Mouse (Mus musculus) embryonic facial prominence, embryonic 11.5 days (tissue): ENCODE measurements around the gene Wdr19. TPM values are rescaled to one million over a fixed set of nuclear protein-coding genes. Genes with fewer than 3 reads are reported as not detected.

Experiments used
- ATAC-seq: fragments of 200-750 bp; cut with Nextera tagmentation; replicated peaks from 2 replicates; pipeline ENCODE4 v1.8.0; 2017; ENCODE audit warnings: low read depth; ENCODE audit not compliant: insufficient number of reproducible peaks, low FRiP score, low TSS enrichment
- DNase-seq: peaks from one replicate; pipeline ENCODE4 v3.0.0-alpha.2; 2015; ENCODE audit warnings: low spot score
- H3K27ac ChIP-seq: fragments of 300-500 bp; sonication (generic); replicated peaks from 2 replicates; pipeline ENCODE4 v1.5.1; 2014; ENCODE audit warnings: mild to moderate bottlenecking, low read depth, low read length, control low read depth
- H3K27me3 ChIP-seq: fragments of 300-500 bp; sonication (generic); 2 replicates; pipeline ENCODE4 v1.6.1; 2014; ENCODE audit warnings: mild to moderate bottlenecking, low read length, moderate library complexity, mixed read lengths; ENCODE audit not compliant: control insufficient read depth, insufficient read depth
- H3K36me3 ChIP-seq: fragments of 300-500 bp; sonication (generic); replicated peaks from 2 replicates; pipeline ENCODE4 v1.6.1; 2014; ENCODE audit warnings: low read depth, mild to moderate bottlenecking, low read length, moderate library complexity, mixed read lengths; ENCODE audit not compliant: control insufficient read depth, insufficient read depth
- H3K4me1 ChIP-seq: fragments of 300-500 bp; sonication (generic); 2 replicates; pipeline ENCODE4 v1.6.1; 2014; ENCODE audit warnings: low read length, mixed read lengths; ENCODE audit not compliant: control insufficient read depth, insufficient read depth
- H3K4me2 ChIP-seq: fragments of 300-500 bp; sonication (generic); 2 replicates; pipeline ENCODE4 v1.6.1; 2014; ENCODE audit warnings: low read depth, mild to moderate bottlenecking, control low read depth, low read length, moderate library complexity
- H3K4me3 ChIP-seq: fragments of 300-500 bp; sonication (generic); 2 replicates; pipeline ENCODE4 v1.5.1; 2014; ENCODE audit warnings: low read depth, low read length, control low read depth
- H3K9ac ChIP-seq: fragments of 300-500 bp; sonication (generic); replicated peaks from 2 replicates; pipeline ENCODE4 v1.6.1; 2014; ENCODE audit warnings: mild to moderate bottlenecking, control low read depth, low read length
- H3K9me3 ChIP-seq: fragments of 300-500 bp; sonication (generic); replicated peaks from 2 replicates; pipeline ENCODE4 v1.6.1; 2016; ENCODE audit warnings: mild to moderate bottlenecking, low read length, inconsistent platforms, mixed read lengths; ENCODE audit not compliant: control insufficient read depth
- WGBS: fragments of 180-500 bp; shearing (Covaris S2); extraction: QIAGEN DNeasy Blood & Tissue Kit; methylation state at CpG from one replicate; pipeline ENCODE4 v1.1.7; 2014; 5-methylcytosine and 5-hydroxymethylcytosine counted together
- polyA plus RNA-seq: library from polyadenylated mRNA; unstranded; fragments of >200 nt; fragmentation: Nextera tagmentation; extraction: Ambion mirVana; gene quantifications from 2 replicates; pipeline ENCODE4 v1.2.1, GENCODE M21; 2014

Gene Wdr19
- polyA plus RNA-seq, 1 experiment from 2014 or later, result 14.1 TPM

DNA sequence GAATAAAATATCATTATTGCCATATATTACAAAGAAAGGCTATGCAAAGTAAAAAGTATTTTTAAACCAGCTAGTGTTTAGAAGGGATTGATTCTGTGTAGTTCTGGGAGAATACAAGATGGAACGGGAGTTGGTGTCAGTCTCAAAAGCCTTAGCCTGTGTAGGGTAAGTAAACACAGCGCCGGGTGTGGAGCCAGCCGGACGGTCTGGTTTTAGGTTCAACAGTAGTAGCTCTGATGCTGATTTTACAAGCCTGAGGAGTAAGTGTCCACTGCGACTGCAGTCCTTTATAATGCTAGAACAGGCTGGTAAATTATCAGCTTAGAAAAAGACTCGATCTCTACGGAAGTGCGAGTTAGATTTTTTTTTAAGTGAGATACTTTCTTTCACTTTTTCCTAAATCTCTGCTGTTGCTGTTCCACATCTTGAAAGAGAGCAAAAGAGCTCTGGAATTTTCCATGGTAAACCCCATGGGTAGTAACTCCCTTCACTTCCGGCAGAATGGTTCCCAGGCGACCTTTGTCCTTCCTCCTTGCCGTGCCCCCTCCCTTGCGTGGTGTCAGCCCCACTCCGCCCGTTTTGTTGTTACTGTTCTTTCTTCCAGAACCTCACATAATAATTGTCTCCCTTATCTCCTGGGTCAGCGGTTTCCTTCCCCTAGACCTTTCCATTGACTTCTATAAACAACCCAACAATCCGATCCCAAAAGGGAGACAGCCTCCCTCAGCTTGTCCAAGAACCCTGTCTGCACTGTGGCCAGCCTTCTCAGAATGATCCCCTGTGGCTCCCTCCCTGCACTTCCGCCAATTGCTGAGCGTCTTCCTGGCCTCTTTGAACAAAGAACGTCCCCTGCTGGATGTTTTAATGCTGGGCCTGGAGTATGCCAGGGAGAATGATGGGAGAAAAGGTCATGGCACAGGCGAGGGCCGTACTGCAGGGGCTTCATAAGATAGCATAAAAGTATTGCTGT, 41.8 kb upstream of the Wdr19 start:
- no peak overlapping the region for H3K4me2 ChIP-seq
- no peaks in the 10 kb centered on the region for H3K9me3 ChIP-seq
- H3K4me3 ChIP-seq, result no peak overlapping the region
- no peaks in the 10 kb centered on the region; the same call in 1 of the 2 replicates for H3K36me3 ChIP-seq
- H3K27me3 ChIP-seq, result no peaks in the 10 kb centered on the region
- no peaks in the 10 kb centered on the region for H3K4me1 ChIP-seq
- no peak overlapping the region for H3K9ac ChIP-seq
- H3K27ac ChIP-seq, result no peak overlapping the region
- DNase-seq (peak; percentile 27), ATAC-seq (no peak)
- WGBS, result 70% methylated on average over 22 of the region's 22 CpGs

DNA sequence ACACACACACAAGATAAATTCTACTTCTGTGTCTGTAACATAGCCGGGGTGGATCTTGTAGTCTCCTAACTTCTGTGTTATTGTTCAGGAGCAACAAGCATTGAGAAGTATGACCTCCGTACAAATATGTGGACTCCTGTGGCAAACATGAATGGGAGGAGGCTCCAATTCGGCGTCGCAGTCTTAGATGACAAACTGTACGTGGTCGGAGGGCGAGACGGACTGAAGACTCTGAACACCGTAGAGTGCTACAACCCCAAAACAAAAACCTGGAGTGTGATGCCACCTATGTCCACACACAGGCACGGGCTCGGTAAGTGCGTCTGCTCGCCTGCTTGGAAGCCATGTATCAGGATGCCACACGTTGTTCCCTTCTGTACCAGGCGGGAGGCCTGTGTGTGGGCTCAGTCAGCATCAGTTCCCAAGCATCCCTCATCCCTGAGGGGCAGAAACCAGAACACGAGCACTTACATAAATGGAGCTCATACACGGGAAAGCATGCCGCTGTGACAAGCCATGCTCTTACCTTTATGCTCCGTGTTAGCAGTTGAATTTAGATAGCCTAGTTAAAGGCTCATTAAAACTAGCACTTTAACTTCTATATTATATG, 40.7 kb upstream of the Wdr19 start:
- no peak for DNase-seq
- H3K9me3 ChIP-seq, result no peaks in the 10 kb centered on the region
- H3K4me2 ChIP-seq, result no peak overlapping the region
- H3K9ac ChIP-seq, result no peak overlapping the region
- H3K27me3 ChIP-seq, result no peaks in the 10 kb centered on the region
- H3K27ac ChIP-seq, result no peak overlapping the region
- no peaks in the 10 kb centered on the region; the same call in 1 of the 2 replicates for H3K36me3 ChIP-seq
- no peak overlapping the region for H3K4me3 ChIP-seq
- WGBS, result 89% methylated on average over 20 of the region's 20 CpGs
- no peak for ATAC-seq
- H3K4me1 ChIP-seq, result no peaks in the 10 kb centered on the region

DNA sequence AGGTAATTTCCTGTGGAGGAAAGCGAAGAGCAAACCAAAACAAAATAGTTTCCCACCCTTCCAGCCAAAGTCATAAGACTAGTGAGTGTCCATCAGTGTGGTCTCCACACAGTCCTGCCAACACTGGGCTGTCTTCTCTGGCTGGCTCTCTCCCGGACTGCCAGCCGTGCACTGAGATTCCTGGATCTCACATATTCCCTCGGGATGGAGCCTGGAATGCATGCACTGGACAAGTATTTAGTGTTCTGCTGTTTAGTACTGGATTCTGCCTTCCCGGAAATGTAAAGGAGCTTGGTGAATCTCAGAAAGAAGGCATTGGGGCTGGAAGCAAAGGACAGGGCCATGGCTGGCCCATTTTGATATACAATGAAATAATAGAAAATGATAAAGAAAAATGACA, 36.5 kb upstream of the Wdr19 start:
- no peak overlapping the region for H3K4me2 ChIP-seq
- H3K36me3 ChIP-seq, result peaks cover 2% of the 10 kb centered on the region
- H3K9me3 ChIP-seq, result no peaks in the 10 kb centered on the region
- no peaks in the 10 kb centered on the region for H3K27me3 ChIP-seq
- whole genome bisulfite sequencing, result 48% methylated on average over 5 of the region's 5 CpGs
- H3K4me3 ChIP-seq, result no peak overlapping the region
- DNase-seq (no peak), ATAC-seq (no peak)
- H3K4me1 ChIP-seq, result no peaks in the 10 kb centered on the region
- H3K27ac ChIP-seq, result no peak overlapping the region
- no peak overlapping the region for H3K9ac ChIP-seq

DNA sequence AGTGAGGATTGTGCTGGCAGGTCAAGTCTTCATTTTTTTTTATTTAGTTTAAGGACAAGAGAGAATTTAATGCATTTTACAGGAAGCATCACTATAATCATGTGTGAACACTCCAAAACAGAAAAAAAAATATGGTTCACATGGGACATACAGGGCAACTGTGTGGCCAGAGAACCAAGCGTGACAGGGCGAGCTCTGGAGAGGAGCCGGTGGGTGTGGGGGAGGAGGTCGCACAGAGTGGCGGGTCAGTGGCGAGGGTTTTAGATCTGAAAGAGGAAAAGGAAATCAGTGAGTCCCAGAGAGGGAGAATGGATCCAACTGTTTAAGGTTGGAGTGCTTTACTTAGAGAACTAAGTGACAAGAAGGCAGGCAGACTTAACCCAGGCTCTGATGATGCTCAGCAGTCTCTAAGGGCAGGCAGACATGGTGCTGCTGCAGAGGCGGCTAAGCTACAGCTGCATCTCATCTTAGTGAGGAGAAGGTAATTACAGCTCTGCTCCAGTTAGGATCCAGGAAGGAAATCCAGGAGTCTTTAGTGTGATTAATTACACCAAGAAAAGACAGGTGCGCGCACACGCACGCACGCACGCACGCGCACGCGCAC, 35.9 kb upstream of the Wdr19 start:
- Histone ChIP-seq H3K4me3 (no peak overlapping the region), H3K4me2 (no peak overlapping the region), H3K36me3 (peaks cover 2% of the 10 kb centered on the region), H3K27ac (no peak overlapping the region), H3K9me3 (no peaks in the 10 kb centered on the region), H3K27me3 (no peaks in the 10 kb centered on the region), H3K9ac (no peak overlapping the region), H3K4me1 (no peaks in the 10 kb centered on the region)
- no peak for DNase-seq
- WGBS, result 80% methylated on average over 17 of the region's 17 CpGs
- no peak for ATAC-seq

GRCm38 (mm10) chr5:65170206-65170605, 29.3 kb upstream of the Wdr19 start:
- Histone ChIP-seq H3K4me2 (no peak overlapping the region), H3K4me3 (no peak overlapping the region), H3K36me3 (no peaks in the 10 kb centered on the region), H3K4me1 (no peaks in the 10 kb centered on the region), H3K9me3 (no peaks in the 10 kb centered on the region), H3K27me3 (no peaks in the 10 kb centered on the region), H3K27ac (no peak overlapping the region), H3K9ac (no peak overlapping the region)
- ATAC-seq (no peak), DNase-seq (no peak)
- 83% methylated on average over 9 of the region's 9 CpGs for WGBS

DNA sequence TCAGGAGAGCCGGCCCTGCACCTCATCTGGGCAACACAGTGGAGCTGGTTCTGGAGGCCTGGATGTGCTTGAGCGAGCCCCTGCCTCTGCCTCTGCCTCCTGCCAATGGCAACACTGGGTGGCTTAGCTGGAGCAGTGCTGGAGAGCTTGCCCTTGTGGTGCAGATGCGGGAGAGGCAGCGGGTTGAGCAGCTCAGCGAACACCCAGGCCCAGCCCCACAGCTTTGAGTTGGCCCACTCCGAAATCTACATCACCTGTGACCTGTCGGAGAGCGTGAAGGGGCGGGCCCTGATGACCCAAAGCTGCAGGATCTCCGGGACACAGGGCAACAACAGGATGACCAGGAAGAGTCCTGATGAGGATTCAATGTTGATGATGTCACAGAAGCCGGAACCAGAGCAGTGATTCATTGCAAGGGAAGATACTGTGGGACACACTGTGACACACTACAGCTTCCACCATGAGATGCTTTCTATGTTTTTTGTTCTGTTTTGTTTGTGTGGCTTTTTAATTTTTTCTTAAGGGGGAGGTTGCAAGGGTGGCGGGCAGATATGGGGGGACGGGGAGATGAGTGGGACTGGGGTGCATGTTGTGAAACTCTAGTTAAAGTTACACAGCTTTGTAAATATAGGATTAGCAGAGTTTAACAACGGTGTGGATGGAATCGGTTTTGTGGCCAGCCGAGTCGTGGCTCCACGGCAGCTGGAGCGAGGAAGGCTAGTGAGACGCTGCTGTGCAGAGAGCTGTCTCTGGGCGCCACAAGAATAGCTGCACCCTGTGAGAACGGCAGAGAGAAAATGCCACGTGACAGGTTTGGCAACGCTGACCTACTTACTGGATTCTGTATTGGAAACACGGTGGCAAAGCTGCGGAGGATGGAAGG, 24.2 kb upstream of the Wdr19 start:
- H3K27ac ChIP-seq, result no peak overlapping the region
- ATAC-seq, result no peak; the same call in 1 of the 2 replicates
- no peaks in the 10 kb centered on the region for H3K36me3 ChIP-seq
- 69% methylated on average over 26 of the region's 26 CpGs for WGBS
- no peaks in the 10 kb centered on the region for H3K9me3 ChIP-seq
- H3K4me1 ChIP-seq, result no peaks in the 10 kb centered on the region
- H3K4me2 ChIP-seq, result no peak overlapping the region
- H3K27me3 ChIP-seq, result no peaks in the 10 kb centered on the region
- no peak overlapping the region for H3K4me3 ChIP-seq
- DNase-seq, result no peak
- H3K9ac ChIP-seq, result no peak overlapping the region

DNA sequence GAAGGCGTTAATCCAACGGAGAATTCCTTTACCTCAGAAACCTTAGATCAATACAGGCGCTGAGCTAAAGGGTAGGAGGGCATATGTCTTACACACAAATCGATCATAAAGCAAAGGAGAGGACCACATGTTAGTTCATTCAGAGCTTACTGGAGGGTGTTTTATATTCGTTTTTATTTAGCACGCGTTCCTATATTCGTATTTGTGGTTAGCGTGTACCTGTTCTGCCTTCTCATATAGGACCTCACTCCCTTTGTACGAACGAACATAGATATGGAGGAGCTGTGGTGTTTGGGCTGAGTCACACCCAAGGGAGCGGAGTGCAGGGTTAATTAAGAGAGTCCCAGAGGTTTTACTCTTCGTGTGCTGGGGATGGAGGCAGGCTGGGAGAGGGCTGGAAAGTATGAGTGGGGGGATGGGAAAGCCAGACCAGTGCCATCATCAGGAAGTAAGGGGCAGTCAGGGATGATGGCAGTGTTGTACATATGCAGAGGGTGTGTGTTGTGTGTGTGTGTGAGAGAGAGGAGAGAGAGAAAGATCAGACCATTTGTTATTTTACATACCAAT, 23.5 kb upstream of the Wdr19 start:
- WGBS, result 70% methylated on average over 13 of the region's 13 CpGs
- H3K27me3 ChIP-seq, result no peaks in the 10 kb centered on the region
- H3K4me1 ChIP-seq, result no peaks in the 10 kb centered on the region
- no peak overlapping the region for H3K27ac ChIP-seq
- no peak overlapping the region for H3K9ac ChIP-seq
- H3K4me2 ChIP-seq, result no peak overlapping the region
- no peaks in the 10 kb centered on the region for H3K9me3 ChIP-seq
- no peaks in the 10 kb centered on the region for H3K36me3 ChIP-seq
- DNase-seq, result no peak
- ATAC-seq, result no peak; the same call in 1 of the 2 replicates
- H3K4me3 ChIP-seq, result no peak overlapping the region
